Mouse (Mus musculus): ENCODE data around the gene C2cd5.

The C2cd5 gene

DNA sequence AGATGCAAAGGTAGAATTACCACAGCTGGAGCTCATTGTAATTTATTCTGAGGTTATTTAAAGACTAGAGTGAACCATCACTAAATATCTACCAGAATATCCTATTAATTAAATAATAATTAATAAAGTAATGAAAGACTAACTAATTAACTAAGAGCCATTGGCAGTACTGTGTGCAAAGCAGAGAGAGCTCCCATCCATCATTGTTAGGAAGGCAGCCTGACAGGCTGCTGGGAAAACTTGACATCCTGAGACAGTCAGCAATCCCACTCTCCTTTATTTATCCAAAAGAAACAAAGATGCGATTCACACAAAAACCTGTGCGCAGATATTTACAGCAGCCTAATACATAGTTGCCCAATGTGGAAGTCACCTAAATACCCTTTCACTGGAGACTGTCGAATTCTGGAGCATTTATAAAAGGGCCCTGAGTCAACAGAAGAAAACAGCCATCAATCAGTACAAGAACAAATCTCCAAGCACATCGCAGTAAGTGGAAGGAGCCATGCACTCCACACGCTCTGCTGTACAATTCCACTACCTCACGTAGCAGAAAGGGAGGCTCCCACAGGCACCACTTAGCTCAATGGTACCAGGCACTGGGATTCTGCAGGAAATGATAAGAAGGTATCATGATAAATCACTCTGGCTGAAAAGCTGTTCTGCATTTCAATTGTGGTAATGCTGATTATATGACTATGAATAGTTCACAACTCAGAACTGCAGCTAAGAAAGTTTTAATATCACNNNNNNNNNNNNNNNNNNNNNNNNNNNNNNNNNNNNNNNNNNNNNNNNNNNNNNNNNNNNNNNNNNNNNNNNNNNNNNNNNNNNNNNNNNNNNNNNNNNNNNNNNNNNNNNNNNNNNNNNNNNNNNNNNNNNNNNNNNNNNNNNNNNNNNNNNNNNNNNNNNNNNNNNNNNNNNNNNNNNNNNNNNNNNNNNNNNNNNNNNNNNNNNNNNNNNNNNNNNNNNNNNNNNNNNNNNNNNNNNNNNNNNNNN, 120.0 kb downstream of the C2cd5 start:
- DNase-seq (ENCODE audit: low spot score): no peak

DNA sequence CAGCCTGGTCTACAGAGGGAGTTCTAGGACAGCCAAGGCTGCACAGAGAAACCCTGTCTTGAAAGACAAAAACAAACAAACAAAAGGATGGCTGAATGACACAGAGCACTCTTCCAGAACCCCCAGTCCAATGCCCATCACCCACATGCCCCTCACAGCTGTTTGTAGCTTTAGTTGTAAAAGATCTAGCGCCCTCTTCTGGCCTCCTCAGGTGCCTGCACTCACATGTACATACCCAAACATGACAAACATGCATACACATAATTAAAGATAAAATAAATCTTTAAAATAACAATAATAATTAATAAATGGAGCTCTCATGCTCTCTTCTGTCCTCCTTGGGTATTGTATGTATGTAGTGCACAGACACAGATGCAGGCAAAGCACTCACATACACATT, 122.7 kb downstream of the C2cd5 start:
- DNase-seq (ENCODE audit: low spot score): no peak

DNA sequence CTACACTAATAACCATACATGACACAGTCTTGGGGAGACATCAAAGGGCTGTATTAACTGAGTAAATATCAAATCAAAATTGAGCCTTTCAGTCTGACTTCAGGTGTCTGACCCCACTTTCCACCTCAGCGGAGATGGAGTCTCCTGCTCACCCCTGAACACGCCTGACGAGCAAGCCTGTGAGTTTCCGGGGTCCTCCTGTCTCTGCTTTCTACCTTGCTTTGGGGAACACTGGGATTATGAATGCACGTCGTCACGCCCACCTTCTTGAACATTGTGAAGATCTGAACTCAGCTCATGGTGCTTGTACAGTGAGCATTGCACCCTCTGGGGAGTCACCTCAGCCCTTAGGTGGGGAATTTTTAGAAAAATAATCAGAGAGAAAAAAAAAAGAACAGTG, 126.7 kb downstream of the C2cd5 start:
- no peak for DNase-seq (ENCODE audit: low spot score)

DNA sequence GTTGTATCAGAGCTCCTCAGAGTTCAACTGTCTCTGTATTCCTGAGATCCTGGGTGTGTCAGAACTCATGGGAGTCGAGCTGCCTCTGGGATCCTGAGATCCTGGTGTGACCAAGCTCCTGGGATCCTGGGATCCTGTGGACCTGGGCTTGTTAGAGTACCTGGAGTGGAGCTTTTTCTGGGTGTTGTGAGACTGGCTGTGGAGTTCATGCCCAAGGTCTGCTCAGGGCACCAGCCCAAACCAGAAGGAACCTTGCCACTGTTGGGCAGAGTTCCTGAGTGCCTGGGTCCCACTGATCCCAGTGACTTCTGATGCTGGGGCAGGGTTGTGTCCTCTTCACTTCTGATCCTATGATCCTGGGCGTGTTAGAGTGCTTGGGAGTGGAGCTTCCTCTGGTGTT, 127.7 kb downstream of the C2cd5 start:
- no peak for DNase-seq (ENCODE audit: low spot score)

DNA sequence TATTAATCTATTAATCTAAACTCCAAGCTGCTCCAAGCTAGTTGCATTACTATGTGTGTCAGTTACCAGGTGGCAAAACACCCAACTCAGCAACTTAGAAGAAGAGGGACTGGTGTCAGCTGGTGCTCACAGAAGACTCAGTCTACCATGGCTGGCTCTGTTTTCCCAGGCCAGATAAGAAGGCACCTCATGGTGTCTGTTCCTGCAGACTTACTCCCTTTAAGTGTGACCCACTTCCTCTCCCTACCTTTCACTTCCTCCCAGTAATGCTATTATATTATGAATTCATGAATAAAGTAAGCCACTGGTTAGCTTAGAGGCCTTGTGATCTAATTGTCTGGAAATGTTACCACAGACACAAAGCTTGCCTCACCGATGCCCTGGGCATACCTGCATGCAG, 132.5 kb downstream of the C2cd5 start:
- no peak for DNase-seq (ENCODE audit: low spot score)

DNA sequence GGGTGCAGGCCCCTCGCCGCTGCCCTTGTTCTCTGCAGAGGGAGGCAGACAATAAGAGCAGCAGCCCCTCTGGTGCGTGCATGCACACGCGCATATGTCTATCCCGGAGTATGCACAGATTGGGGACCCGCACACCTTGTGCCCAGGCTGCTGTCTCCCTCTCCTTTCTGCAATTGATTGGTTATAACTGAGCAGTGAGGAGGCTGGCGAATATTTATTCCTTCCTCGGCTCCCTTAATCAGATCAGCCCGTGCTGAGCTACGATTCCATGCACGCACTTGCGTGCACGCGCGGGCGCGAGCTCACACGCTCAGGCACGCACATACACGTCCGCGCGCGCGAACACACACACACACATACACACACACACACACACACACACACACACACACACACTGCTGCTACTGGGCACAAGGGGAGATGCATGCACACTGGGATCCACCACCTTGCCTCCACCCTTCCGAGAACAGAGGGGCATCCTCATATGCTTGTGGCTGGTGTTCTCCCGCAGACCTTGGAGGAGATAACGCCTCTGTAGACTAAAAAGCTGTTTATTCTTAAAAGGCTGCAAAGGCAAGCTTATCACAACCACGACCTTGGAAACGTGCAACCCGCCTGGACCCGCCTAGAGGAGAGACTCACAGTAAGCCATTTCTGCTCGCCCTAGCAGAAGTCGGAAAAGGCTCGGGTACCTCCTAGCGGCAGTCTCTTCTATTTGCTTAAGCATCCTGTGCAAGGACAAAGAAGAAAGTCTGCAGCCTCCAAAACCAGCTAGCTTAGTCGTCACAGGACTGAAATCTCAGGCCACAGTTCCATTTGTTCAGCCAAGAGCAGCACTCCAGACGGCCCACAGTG, 135.2 kb downstream of the C2cd5 start:
- no peak for DNase-seq (ENCODE audit: low spot score)

DNA sequence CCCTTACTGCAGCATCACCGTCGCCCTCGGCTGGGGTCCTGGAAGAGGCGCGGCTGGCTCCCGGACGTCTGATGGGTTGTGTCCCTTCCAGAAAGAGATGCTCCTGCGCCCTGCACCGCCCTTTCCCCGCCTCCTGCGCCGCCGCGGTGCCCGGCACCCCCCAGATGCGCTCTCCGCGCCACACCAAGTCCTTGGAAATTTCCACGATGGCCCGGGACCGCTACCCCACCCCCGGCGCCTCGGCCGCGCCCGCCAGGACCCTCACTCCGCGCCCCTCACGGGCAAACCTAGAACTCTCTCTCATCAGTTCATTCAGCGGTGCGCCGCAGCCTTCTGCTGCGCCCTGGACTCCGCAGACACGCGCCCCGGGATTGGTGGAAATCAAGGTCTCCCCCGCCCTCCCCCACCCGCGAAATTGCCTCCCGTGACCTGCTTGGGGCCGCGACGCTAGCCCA, 135.8 kb downstream of the C2cd5 start, which contains the start of gene St8sia1:
Gene St8sia1, minus strand, starts transcription at position 377 of the 455 bp plus-strand sequence.
- DNase-seq (ENCODE audit: low spot score): no peak

DNA sequence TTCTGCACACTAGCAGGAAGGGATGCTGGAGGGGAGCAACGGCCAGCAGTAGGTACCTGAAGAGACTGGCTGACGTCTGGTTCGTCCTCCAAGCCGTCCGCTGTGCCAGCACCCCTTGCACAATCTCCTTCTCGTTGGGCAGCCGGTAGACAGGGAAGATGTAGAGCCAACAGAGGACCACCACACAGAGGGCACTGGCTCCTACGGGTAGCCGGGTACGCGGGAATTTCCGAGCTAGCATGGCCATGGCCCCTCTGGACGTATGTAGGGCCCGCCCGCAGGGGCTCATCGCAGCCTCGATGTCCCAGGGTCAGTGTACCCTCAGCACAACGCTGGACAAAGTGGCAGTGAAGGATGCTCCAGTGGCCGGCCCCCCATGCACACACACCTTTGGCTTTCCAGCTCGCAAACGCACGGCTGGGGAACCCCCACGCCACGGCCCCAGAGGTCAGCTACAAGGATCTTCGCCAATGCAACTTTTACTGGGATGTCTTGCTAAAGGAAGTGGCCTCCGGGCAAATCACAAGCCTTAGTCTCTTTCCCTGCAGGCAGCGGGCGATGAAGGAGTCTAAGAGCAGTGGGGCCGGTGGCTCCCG, 136.4 kb downstream of the C2cd5 start:
- DNase-seq (ENCODE audit: low spot score): no peak

DNA sequence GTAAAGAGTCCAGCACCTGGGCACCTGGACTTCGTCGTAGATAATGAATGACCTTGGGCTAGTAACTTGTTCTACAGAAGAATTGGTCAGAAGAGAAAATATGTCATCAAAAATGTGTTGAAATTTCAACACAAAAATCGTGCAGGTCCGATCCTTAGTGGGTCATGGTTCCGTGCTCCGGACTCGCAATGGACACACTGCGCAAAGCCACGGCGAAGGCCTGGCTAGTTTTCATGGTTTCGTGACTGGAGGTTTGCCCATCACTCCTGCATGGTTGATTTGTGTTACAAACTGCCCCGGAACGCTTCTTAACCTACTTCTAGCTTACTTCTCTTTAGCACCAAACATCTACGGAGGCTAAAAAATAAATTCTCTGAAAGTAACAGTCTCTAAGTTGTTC, 137.1 kb downstream of the C2cd5 start:
- no peak for DNase-seq (ENCODE audit: low spot score)

DNA sequence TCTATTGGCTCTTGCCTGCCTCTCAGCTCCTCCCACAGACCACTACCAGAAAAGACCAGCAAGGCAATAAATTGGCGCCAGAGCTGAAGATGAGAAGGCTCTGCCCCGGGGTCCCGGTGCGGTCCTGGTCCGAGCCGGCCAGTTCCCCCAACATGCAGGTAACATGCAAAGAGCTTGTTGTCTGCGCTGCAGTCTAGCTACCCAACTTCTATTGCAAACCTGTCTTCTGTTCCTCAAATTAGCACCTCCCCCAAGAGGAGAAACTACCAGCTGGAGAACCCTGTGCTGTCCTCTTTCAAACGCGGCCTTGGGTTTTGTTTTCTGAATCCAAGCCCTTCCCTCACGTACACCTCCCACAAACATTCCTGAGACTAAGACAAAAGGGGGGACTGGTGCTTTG, 137.5 kb downstream of the C2cd5 start:
- DNase-seq (ENCODE audit: low spot score): no peak

DNA sequence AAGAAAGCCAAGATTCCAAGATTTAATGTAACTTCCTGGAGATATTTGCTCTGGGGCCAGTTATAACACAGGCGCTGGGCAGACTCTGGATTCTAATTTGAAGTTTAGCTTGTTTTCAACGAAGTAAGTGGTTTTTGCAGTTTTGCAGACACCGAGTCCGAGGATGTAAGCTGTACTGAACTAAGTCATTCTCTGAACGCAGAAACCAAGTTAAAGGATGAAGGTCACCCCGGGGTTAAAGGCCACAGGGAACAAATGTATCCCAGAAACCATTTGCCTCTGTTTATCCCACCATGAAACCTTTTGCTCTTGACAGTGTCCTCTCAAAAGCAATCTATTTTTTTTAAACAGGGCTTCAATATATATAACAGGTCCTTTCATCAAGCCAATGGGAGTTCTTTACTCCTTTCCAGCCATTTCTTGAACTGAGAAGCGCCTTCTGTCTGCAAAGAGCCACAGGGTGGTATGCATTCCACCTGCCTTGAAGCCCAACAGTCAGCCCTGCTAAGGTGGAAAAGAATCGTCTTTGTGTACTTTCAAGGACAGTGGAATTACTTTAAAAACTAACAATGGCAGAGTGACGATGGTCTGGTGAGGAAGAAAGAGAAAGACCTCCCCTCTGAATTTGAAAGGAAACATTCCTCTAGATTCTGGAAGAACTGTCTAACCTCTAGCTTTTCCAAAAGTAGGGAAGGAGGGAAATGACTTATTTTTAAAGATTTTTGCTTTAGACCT, 138.1 kb downstream of the C2cd5 start:
- DNase-seq (ENCODE audit: low spot score): no peak
